Mouse (Mus musculus) mouse embryonic stem cell (cell line): ENCODE results near the gene Dusp16.
"Not testable (repeated sequence)": the region's sequence is repeated elsewhere in the genome, so short reads cannot be mapped to it uniquely, and the experiment has no call there.

Experiments used
- in situ Hi-C, 2 experiments: fragments of 300-500 bp; cut with MboI; formaldehyde crosslinking; loops; 1 replicate in 1 of 2; 3 replicates in 1 of 2; pipeline ENCODE4 v1.14.3; 2019 to 2020; ENCODE audit warnings: low sequenced_read_pairs in 2 of 2, low pct_unique_long_range_greater_than_20kb in 1 of 2, mixed read lengths in 1 of 2; ENCODE audit not compliant: unreplicated experiment in 1 of 2

The Dusp16 gene

DNA sequence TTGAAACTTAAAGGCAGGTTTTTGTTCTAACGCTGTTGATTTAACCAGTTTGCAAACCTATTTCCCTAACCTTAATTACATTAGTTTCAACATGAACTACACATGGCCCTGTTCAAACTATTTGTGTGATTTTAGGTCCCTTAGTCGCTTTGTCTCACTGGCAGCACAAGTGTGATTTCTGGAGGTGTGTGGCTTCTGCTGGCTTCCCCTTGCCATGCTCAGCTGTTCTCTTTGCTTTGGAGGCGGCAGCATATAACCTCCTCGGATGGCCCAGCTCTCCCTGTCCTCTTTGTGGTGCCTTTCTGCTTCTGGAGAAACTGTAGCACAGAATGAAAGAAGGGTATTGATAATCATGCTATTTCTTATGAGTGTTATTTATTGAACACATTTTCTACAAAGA is 114.9 kb downstream of the Dusp16 start:
- in situ Hi-C loops, result no loop called here

DNA sequence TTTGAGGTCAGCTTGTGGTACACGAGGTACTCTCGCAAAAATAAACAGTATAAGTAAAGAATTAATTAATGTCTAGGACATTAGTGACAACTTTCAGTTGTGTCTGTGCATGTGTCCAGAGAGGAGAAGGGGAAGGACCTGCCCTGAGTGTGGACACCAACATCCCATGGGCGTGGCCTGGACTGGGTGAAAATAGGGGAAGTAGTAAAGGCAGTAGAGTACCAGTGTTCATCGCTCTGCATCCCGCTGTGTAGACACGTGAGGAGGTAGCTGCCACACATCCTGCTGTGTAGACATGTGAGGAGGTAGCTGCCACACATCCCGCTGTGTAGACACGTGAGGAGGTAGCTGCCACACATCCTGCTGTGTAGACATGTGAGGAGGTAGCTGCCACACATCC is 118.7 kb downstream of the Dusp16 start:
- in situ Hi-C loops, result not testable (repeated sequence)

DNA sequence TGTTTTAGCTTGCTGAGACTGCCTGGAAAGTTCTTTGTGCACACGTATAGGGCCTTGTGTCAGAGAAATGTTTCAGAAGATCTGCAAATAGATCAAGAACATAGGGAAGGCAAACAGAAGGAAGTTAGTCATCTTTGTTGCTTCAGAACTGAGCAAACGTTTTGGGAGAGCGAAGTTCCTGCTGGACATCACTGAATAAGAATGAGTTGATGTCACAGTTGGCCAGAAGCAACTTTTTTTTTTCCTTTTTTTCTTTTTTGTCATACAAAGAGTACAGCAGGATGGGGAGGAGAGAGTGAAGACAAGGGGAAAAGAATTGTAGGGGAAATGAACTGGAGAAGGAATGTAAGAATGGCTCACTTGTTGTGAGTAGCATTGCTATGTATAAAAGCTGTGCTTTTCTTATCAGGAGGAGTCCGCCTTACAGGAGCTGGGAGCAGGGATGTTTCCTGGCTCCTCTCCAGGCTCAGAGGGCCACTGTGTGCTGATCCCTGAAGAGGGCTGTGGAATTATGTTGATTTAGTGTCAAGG is 121.5 kb downstream of the Dusp16 start:
- in situ Hi-C loops, result no loop called here

GRCm38 (mm10) chr6:134669179-134669865 is 123.1 kb downstream of the Dusp16 start:
- in situ Hi-C loops, result no loop called here

- in situ Hi-C loops, result no loop called here
Observed at GRCm38 (mm10) chr6:134668519-134668918, 123.9 kb downstream of the Dusp16 start.

GRCm38 (mm10) chr6:134665817-134666216 is 126.6 kb downstream of the Dusp16 start:
- in situ Hi-C loops, result no loop called here
